Mouse (Mus musculus): ENCODE measurements around the gene Lrrc14b.

Gene Lrrc14b

DNA sequence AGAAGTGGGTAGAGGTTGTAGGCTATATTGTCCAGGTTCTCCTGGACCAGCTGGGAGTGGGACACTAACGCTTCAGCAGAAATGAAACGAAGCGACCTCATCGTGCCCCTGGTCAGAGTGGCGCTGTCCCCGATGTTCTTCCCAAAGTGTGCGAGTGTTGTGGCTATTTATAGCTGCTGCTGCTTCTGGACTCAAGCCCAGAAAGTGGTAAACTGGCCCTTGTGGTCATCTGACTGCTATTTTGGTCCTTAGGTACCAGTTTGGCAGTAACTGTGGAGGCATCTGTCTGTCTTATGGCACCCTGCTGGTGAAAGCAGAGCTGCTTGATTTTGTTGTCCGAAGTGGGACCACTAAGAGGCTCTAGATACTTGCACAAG is at the start of gene Lrrc14b:
Gene Lrrc14b, minus strand, starts transcription at position 147 of the 377 bp plus-strand sequence.
- no peak for TF ChIP-seq GATA4 (IDR thresholded peaks at IDR 0.05; ENCODE audit: insufficient replicate concordance, low read length)

DNA sequence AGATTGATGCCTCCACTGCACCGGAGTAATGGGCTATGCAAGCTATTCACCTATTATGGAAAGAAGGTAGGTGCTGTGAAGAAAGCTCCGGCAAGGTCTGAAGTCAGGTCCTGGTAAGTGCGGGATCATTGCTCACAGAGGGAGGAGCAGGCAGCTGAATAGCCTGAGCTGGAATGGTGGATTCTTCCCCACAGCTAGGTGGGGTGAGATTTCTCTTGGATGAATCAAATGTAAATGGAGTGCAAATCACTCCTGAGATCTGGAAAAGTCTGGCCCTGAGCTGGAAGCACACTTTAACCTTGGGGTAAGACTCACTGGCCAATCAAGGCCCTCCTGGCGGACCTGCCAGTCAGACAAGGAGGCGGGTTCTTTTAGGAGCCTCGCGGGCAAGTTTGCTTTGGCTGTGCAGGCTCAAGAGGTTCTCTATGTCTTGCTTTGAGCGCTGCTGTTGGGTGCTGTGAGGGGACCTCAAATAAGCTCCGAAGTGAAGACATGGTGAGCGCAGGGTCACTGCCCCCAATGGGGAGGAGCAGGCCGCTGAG is 35.6 kb upstream of the Lrrc14b start, which contains the start of gene Ftl1-ps1:
Gene Ftl1-ps1, plus strand, starts transcription at position 397 of the 542 bp plus-strand sequence.
- no peak for TF ChIP-seq GATA4 (IDR thresholded peaks at IDR 0.05; ENCODE audit: insufficient replicate concordance, low read length)

DNA sequence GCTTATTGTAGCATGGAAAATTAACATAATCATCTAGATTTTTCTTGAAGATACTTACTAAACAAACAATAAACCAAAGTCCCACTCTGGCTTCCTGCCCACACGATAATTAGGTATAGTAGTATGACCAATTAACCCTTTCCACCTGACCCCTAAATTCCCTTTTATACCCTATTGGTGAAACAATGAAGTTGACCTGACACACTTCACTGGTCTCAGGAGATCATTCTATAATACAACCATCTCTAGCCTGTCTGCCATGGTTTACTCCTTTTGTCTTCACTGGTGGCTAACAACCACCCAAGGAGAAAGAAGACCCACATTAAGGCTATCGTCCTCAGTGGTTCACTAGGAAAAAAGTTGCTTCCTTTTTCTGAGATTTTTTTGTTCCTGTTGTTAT is 27.4 kb upstream of the Lrrc14b start:
- TF ChIP-seq GATA4 (IDR thresholded peaks at IDR 0.05; ENCODE audit: insufficient replicate concordance, low read length): no peak

DNA sequence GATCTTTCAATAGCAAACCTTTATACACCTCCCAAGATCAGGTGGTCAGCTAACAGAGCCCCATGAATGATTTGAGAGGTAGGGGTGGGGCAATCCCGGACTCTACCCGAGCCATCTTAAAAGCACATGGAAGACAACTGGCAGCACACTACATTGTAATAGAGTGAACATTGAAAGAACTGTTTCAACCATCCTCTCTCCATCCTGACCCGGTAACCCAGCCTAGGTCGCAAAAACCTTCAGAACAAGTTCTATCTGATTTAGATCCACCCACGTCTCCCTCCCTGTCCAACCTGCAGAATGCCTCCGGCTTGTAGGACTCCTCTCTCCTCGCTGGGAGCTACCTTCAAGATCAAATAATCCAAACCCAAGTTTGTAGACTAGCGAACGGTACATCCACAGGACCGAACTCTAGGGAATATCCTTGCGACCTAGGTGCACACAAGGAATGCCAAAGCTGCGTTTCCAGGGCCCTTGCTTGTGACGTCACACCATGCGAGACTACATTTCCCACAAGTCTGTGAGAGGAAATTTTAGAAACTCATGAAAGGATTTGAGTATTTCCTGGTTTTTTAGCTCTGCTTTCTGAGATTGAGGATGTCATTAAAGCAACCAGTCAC is 26.7 kb upstream of the Lrrc14b start, which contains the start of gene Zfp72:
Gene Zfp72, minus strand, starts transcription at position 466 of the 620 bp plus-strand sequence.
- no peak for TF ChIP-seq GATA4 (IDR thresholded peaks at IDR 0.05; ENCODE audit: insufficient replicate concordance, low read length)

DNA sequence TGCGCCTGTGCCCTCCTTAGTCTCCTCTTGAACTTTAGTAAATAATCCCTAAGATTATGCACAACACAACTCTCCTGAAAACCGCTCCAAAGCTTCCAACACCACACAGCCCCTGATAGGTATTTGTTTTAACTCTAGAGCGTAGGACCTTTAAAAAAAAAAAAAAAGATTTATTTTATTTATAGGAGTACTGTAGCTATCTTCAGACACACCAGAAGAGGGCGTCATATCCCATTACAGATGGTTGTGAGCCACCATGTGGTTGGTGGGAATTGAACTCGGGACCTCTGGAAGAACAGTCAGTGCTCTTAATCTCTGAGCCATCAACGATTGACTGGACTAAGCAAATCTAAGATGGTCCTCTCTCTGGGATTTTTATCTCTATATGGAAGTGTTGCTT is 25.9 kb upstream of the Lrrc14b start:
- no peak for TF ChIP-seq GATA4 (IDR thresholded peaks at IDR 0.05; ENCODE audit: insufficient replicate concordance, low read length)

DNA sequence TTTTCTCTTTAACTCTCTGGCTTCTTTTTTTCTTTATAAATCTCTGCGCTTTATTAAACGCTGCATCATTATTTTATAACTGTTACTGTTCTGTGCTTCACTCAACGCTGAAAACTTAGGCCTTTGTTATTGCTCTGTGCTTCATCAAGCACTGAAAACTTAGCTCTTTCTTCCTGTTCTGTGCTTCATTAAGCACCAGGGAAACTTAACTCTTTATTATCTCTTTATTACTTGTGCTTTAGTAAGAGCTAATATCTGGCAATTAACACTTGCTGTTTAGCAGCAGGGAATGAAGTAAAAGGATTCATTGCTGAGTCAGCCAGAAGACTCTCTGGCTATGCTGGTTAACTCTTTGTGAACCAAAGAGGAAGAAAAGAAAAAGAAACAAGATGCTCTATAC is 18.5 kb upstream of the Lrrc14b start:
- no peak for TF ChIP-seq GATA4 (IDR thresholded peaks at IDR 0.05; ENCODE audit: insufficient replicate concordance, low read length)

DNA sequence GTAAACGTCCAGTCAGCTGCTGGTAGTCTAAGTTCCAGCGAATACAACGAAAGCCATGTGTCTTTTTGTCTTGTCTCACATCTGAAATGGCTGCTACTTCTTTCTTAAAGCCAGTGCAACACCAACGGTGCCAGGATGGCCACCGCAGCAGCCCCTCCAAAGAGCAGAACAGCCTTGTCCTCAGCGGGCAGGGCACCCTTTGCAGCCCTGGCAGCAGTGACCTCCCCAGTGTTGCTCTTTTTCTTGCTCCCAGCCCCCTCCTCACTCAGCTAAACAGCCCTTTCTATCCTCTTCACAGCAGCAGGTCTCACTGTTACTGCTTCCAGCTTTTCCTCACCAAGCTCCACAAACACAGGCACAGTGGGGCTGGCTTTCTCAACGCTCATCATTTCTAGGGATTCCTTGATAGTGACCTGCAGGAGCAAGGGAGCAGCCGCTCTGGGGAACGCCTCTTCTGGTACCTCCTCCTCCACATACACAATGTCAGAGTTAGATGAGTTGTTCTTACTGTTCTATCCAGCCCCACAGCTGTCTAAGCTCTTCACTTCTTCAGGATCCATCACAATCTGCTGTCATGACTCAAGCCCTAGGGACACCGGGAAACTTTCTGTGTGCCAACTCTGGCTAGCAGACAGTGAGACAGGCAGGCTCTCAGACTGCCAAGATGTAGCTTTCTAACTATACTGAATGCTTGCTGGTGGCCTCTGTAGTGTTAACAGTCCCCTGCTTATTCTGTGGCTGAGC is 17.9 kb upstream of the Lrrc14b start:
- no peak for TF ChIP-seq GATA4 (IDR thresholded peaks at IDR 0.05; ENCODE audit: insufficient replicate concordance, low read length)

DNA sequence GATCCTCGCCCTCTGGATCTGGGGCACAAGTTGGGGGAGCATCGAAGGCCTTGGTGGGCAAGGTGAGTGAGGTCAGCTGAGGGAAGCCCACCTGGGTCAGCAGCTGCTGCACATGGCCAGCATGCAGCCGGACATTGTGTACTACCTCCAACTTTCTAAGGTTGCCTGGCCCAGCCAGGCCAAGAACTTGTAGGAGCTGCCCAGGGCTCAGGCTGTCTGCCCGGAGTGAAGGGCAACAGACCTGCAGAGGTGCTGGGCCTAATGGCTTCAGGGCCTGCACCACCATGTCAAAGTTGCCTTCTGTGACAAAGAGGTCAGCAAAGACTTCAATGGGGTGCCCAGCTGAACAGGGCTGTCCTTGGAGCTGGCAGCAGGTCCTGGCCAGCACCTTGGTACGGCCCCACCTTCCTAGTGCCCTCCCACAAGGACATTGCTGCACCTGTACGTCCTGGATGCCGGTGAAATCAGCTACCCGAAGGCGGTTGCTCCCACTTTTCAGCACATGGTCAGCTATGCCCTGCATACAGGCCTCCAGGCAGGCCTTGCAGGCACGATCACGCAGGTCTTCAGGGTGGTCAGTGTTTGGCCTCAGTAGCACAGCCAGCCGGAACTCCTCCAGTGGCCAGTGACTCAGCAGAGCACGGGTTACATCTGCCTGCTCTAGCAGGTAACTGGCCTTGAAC is 488 bp downstream of the Lrrc14b start:
- TF ChIP-seq GATA4 (IDR thresholded peaks at IDR 0.05; ENCODE audit: insufficient replicate concordance, low read length): no peak

DNA sequence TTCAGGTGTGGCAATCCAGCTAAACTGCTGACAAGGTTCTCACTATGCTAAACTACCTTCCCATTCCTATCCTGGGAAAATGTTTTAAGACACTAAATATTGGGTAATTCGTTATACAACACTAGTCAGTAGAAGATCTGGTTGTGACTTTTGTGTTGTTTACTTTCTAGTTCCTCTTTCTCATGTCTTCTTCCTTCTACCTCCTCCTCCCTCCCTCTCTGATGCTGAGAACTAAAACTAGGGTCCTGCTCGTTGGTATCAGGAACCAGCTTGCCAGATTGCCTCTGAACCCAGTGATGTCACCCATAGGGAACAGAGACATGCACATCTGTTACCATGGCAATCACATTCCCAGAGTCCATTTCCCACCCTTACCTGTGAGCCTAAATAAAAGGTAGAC is 1.6 kb downstream of the Lrrc14b start:
- no peak for TF ChIP-seq GATA4 (IDR thresholded peaks at IDR 0.05; ENCODE audit: insufficient replicate concordance, low read length)

DNA sequence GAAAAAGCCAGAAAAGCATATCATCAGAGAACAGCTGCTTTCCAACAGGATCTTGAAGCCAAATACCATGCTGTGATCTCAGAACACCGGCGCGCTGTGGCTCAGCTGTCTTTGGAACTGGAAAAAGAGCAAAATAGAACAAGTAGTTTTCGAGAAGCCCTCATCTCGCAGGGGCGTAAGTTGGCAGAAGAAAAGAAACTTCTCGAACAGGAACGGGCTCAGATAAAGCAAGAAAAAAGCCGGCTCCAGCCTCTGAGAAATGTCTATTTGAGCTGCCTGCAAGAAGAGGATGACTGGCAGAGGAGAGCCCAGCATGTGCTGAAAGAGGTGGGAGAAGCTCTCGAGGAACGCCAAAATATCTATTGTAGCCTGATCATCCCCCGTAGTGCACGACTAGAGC is 7.3 kb downstream of the Lrrc14b start:
- TF ChIP-seq GATA4 (IDR thresholded peaks at IDR 0.05; ENCODE audit: insufficient replicate concordance, low read length): no peak

DNA sequence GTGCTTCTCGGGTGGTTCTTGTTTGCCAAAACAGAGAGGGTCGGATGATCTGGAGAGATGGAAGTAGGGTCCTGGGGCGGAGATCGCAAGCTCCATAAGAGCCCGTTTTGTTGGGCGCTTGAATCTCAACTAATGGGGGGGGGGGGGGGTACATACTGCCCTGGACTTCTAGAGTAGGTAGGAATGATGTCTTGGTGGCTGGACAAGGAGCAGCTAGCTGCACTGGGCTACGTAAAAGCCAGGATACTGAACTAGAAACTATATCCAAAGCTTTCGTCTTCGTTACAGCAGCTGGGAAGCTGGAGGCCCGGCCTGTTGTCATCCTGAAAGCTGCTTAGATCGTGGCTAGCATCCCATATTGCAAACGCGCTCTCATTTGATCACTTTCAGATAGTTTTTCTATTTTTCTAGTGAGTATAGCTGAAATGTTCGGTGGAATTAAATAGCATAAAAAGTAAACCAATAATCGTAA is 13.3 kb downstream of the Lrrc14b start:
- no peak for TF ChIP-seq GATA4 (IDR thresholded peaks at IDR 0.05; ENCODE audit: insufficient replicate concordance, low read length)

DNA sequence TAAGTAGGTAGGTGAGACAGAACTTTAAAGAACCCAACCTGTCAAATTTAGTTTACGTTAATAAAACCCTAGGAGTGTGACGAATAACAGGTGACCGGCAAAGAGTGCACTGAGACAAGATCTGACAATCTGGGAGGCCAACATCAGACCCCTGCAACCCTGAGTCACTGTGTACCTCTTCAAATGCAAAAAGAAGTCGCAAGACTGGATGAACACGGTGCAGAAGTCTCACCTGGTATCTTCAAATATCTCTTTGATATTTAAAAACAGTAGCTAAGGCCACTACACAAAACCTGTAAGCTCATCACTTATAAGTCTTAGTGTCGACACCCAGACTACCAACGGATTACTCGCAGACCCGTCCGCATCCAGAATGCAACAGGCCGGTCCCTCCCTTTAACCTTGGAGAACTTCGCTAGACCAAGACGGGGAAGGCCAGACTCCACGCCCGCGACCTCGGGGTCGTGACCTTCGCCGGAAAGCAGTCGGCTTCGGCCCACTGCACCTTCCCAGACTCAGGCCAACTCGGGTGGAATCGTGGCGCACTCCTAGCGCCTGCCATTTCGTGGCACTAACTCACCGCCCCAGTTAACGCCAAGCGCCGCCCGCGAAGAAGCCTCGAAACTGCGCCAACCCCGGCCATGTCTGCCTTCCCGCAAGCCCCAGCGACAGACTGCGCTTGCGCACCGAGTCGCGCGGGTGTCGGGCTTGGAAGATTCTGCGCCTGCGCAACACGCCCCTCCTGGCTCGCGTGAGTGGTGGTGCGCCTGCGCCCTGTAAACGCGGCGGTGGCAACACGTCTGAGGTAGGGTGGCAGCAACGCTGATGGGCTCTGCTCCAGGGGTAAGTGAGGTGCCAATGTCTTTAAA is 14.0 kb downstream of the Lrrc14b start, which contains the start of the genes Sdha and Ccdc127:
Gene Sdha, minus strand, starts transcription at position 715 of the 869 bp plus-strand sequence.
Gene Ccdc127, plus strand, starts transcription at position 744 of the 869 bp plus-strand sequence.
- TF ChIP-seq GATA4 (IDR thresholded peaks at IDR 0.05; ENCODE audit: insufficient replicate concordance, low read length): peak; percentile 5; the same call in 1 of the 2 replicates

DNA sequence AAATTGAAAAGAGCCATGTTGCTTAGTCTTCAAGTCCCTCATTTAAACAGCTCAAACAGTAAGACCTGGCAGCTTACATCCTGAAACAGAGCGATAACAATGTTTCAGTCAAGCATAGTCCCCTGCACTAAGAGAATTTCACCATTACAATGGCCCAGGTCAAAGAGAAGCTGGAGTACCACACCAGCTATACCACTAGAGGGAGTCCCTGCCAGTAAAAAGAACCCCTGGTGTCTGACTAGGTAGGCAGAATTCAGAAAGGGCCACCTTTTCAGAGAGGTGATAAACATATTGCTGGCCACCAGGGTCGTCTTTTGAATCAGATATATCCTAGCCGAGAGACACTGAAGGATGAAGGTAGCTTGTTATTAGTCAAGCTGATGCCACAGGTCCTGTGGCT is 22.8 kb downstream of the Lrrc14b start:
- no peak for TF ChIP-seq GATA4 (IDR thresholded peaks at IDR 0.05; ENCODE audit: insufficient replicate concordance, low read length)

DNA sequence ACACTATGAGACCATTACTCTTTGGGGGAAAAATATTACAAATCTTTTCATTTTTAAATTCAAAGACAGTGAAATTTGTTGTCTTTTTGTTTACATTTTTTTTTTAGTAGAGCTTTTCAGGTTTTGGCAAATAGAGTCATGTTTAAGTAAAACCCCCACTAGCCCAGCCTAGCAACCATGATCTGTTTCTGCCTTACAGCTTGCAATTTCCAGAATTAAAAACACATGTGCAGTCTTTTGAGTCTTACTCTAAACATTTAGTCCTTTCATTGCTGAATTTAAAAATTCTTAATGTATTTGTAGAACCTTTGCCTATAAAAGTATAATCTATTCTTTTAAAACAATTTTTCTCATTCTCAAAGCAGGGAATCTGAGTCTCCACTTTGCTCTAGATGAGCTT is 34.5 kb downstream of the Lrrc14b start:
- TF ChIP-seq GATA4 (IDR thresholded peaks at IDR 0.05; ENCODE audit: insufficient replicate concordance, low read length): no peak
